Mouse (Mus musculus): ENCODE measurements around the gene Btbd19.

The Btbd19 gene

GRCm38 (mm10) chr4:117069647-117070046, 55.9 kb downstream of the Btbd19 start:
- no peak for DNase-seq (ENCODE audit: low read depth in 1 of 2, low spot score in 2 of 2)
